Mouse (Mus musculus) cortical plate, adult 2 months (tissue): Measurements from ENCODE around the gene Dis3l2.

ENCODE experiments used
- CTCF ChIP-seq: fragments of 200-500 bp; IDR thresholded peaks from 2 replicates; pipeline ENCODE4 v1.5.1; 2011; ENCODE audit warnings: mild to moderate bottlenecking, control low read depth, low read length; ENCODE audit not compliant: insufficient read depth; ENCODE audit errors: extremely low read depth
- POLR2A ChIP-seq: fragments of 200-500 bp; IDR thresholded peaks from 2 replicates; pipeline ENCODE4 v1.6.1; 2011; ENCODE audit warnings: mild to moderate bottlenecking, low read length, control low read depth; ENCODE audit not compliant: insufficient read depth; ENCODE audit errors: extremely low read depth

DNA sequence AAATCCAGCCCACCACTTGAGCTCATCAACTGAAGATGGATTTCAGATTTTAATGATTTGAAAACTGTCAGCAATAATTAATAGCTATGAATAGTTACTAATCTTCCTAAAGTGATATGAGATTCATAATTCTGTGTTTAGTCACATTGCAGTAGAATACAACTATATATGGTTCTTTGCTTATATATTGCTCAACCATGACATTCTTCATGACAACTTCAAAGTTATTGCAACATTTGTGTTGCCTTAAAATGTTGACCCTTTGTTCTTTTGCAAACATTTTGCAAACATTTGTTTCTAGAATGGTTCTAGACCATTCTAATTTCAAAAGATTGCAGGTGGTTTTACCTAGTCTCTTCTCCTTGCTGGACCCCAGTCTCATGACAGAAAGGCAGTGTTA lies 175.1 kb downstream of the Dis3l2 start:
- no peak for TF ChIP-seq CTCF
- no peak for TF ChIP-seq POLR2A
